Mouse (Mus musculus) liver, postnatal 0 days (tissue): ENCODE measurements around the gene Rps6kb1. TPM values are rescaled to one million over a fixed set of nuclear protein-coding genes. Genes with fewer than 3 reads are reported as not detected.
"Not testable (repeated sequence)": the region's sequence is repeated elsewhere in the genome, so short reads cannot be mapped to it uniquely, and the experiment has no call there.

Source experiments
- ATAC-seq: fragments of 200-750 bp; cut with Nextera tagmentation; 2 replicates; pipeline ENCODE4 v1.8.0; 2017; ENCODE audit warnings: mild to moderate bottlenecking, moderate library complexity
- DNase-seq: peaks from one replicate; pipeline ENCODE4 v3.0.0-alpha.2; 2016
- H3K27ac ChIP-seq: fragments of 300-500 bp; sonication (generic); 2 replicates; pipeline ENCODE4 v1.5.1; 2014; ENCODE audit warnings: antibody characterized with exemption, moderate library complexity, mild to moderate bottlenecking, low read depth
- H3K27me3 ChIP-seq: fragments of 300-500 bp; sonication (generic); 2 replicates; pipeline ENCODE4 v1.6.1; 2014; ENCODE audit warnings: low read length, control low read depth, mixed read lengths; ENCODE audit not compliant: insufficient read depth
- H3K36me3 ChIP-seq: fragments of 300-500 bp; sonication (generic); replicated peaks from 2 replicates; pipeline ENCODE4 v1.6.1; 2014; ENCODE audit warnings: mild to moderate bottlenecking, control low read depth, low read length, moderate library complexity, mixed read lengths; ENCODE audit not compliant: insufficient read depth
- H3K4me1 ChIP-seq: fragments of 300-500 bp; sonication (generic); 2 replicates; pipeline ENCODE4 v1.6.1; 2014; ENCODE audit warnings: antibody characterized with exemption, mild to moderate bottlenecking, control low read depth; ENCODE audit not compliant: insufficient read depth
- H3K4me2 ChIP-seq: fragments of 300-500 bp; sonication (generic); 2 replicates; pipeline ENCODE4 v1.6.1; 2014; ENCODE audit warnings: low read depth, mild to moderate bottlenecking, low read length, moderate library complexity, mixed read lengths
- H3K4me3 ChIP-seq: fragments of 300-500 bp; sonication (generic); 2 replicates; pipeline ENCODE4 v1.5.1; 2014; ENCODE audit warnings: low read depth, low read length
- H3K9ac ChIP-seq: fragments of 300-500 bp; sonication (generic); replicated peaks from 2 replicates; pipeline ENCODE4 v1.6.1; 2014; ENCODE audit warnings: mild to moderate bottlenecking, moderate library complexity
- H3K9me3 ChIP-seq: fragments of 300-500 bp; sonication (generic); 2 replicates; pipeline ENCODE4 v1.6.1; 2016; ENCODE audit warnings: mild to moderate bottlenecking, control low read depth, low read length, mixed read lengths
- CTCF ChIP-seq: sonication (generic); IDR thresholded peaks from 2 replicates; pipeline ENCODE4 v1.5.1; 2016; ENCODE audit warnings: antibody characterized with exemption, low read depth
- EP300 ChIP-seq: IDR thresholded peaks from 2 replicates; pipeline ENCODE4 v1.6.1; 2016; ENCODE audit warnings: antibody characterized with exemption, low read depth, mild to moderate bottlenecking
- WGBS: fragments of 180-500 bp; shearing (Covaris S2); extraction: QIAGEN DNeasy Blood & Tissue Kit; methylation state at CpG from one replicate; pipeline ENCODE4 v1.1.7; 2014; ENCODE audit not compliant: insufficient replicate concordance; 5-methylcytosine and 5-hydroxymethylcytosine counted together
- polyA plus RNA-seq: library from polyadenylated mRNA; unstranded; fragments of >200 nt; fragmentation: Nextera tagmentation; extraction: Ambion mirVana; gene quantifications from 2 replicates; pipeline ENCODE4 v1.2.1, GENCODE M21; 2015

The Rps6kb1 gene
- polyA plus RNA-seq, 1 experiment from 2014 or later, result 23.6 TPM

- WGBS, result 73% methylated on average over 6 of the region's 6 CpGs
- ATAC-seq (no peak), DNase-seq (no peak)
- H3K27me3 ChIP-seq, result no peaks in the 10 kb centered on the region
- H3K4me2 ChIP-seq, result no peak overlapping the region
- no peaks in the 10 kb centered on the region for H3K9me3 ChIP-seq
- H3K9ac ChIP-seq, result no peak overlapping the region
- no peak overlapping the region for H3K27ac ChIP-seq
- TF ChIP-seq EP300, result no peak
- no peak for TF ChIP-seq CTCF
- no peaks in the 10 kb centered on the region for H3K36me3 ChIP-seq
- peaks cover 3% of the 10 kb centered on the region; the same call in 1 of the 2 replicates for H3K4me1 ChIP-seq
- H3K4me3 ChIP-seq, result no peak overlapping the region
Measured at GRCm38 (mm10) chr11:86471785-86472184, 72.8 kb downstream of the Rps6kb1 start.

GRCm38 (mm10) chr11:86468971-86469370 lies 75.6 kb downstream of the Rps6kb1 start:
- WGBS, result 58% methylated on average over 4 of the region's 4 CpGs
- TF ChIP-seq CTCF (no peak), EP300 (no peak)
- no peak for DNase-seq
- Histone ChIP-seq H3K4me3 (no peak overlapping the region), H3K4me1 (peaks cover 3% of the 10 kb centered on the region; the same call in 1 of the 2 replicates), H3K27me3 (no peaks in the 10 kb centered on the region), H3K36me3 (no peaks in the 10 kb centered on the region), H3K27ac (no peak overlapping the region), H3K9me3 (no peaks in the 10 kb centered on the region), H3K9ac (no peak overlapping the region), H3K4me2 (no peak overlapping the region)
- ATAC-seq, result no peak

GRCm38 (mm10) chr11:86468345-86468744 lies 76.3 kb downstream of the Rps6kb1 start:
- no peak overlapping the region for H3K4me3 ChIP-seq
- ATAC-seq, result no peak

GRCm38 (mm10) chr11:86464275-86464674 lies 80.3 kb downstream of the Rps6kb1 start:
- H3K36me3 ChIP-seq, ATAC-seq, H3K4me2 ChIP-seq, H3K4me1 ChIP-seq, H3K27ac ChIP-seq, H3K4me3 ChIP-seq, H3K27me3 ChIP-seq, H3K9ac ChIP-seq, H3K9me3 ChIP-seq: not testable (repeated sequence)
- 16% methylated on average over 8 of the region's 8 CpGs for WGBS
- peak; percentile 81 for TF ChIP-seq CTCF
- peak; percentile 82 for DNase-seq

More at GRCm38 (mm10) chr11:86468345-86468744, 76.3 kb downstream of the Rps6kb1 start:
- Histone ChIP-seq H3K9me3 (no peaks in the 10 kb centered on the region), H3K36me3 (no peaks in the 10 kb centered on the region), H3K27me3 (no peaks in the 10 kb centered on the region), H3K4me1 (peaks cover 3% of the 10 kb centered on the region; the same call in 1 of the 2 replicates), H3K27ac (no peak overlapping the region), H3K4me2 (no peak overlapping the region), H3K9ac (no peak overlapping the region)
- no peak for DNase-seq
- 73% methylated on average over 8 of the region's 8 CpGs for WGBS
- TF ChIP-seq EP300 (no peak), CTCF (no peak)

GRCm38 (mm10) chr11:86462579-86462978 lies 82.0 kb downstream of the Rps6kb1 start:
- Histone ChIP-seq H3K36me3 (no peaks in the 10 kb centered on the region), H3K27me3 (no peaks in the 10 kb centered on the region)

GRCm38 (mm10) chr11:86458866-86459265 lies 85.7 kb downstream of the Rps6kb1 start:
- no peak overlapping the region for H3K9ac ChIP-seq
- no peaks in the 10 kb centered on the region for H3K4me1 ChIP-seq
- H3K4me2 ChIP-seq, result no peak overlapping the region
- 73% methylated on average over 6 of the region's 6 CpGs for WGBS
- H3K27me3 ChIP-seq, result no peaks in the 10 kb centered on the region
- H3K27ac ChIP-seq, result no peak overlapping the region
- no peaks in the 10 kb centered on the region for H3K9me3 ChIP-seq
- no peak overlapping the region for H3K4me3 ChIP-seq
- H3K36me3 ChIP-seq, result no peaks in the 10 kb centered on the region
- ATAC-seq (no peak), DNase-seq (no peak)
- TF ChIP-seq CTCF (no peak), EP300 (no peak)

More at GRCm38 (mm10) chr11:86462579-86462978, 82.0 kb downstream of the Rps6kb1 start:
- Histone ChIP-seq H3K4me2 (no peak overlapping the region), H3K27ac (no peak overlapping the region), H3K9ac (no peak overlapping the region), H3K4me1 (no peaks in the 10 kb centered on the region), H3K4me3 (no peak overlapping the region), H3K9me3 (no peaks in the 10 kb centered on the region)
- DNase-seq (no peak), ATAC-seq (no peak)
- TF ChIP-seq CTCF (no peak), EP300 (no peak)

GRCm38 (mm10) chr11:86457545-86457944 lies 87.1 kb downstream of the Rps6kb1 start:
- no peaks in the 10 kb centered on the region for H3K36me3 ChIP-seq
- no peak overlapping the region for H3K27ac ChIP-seq
- no peaks in the 10 kb centered on the region for H3K9me3 ChIP-seq
- no peaks in the 10 kb centered on the region for H3K27me3 ChIP-seq
- H3K9ac ChIP-seq, result no peak overlapping the region
- TF ChIP-seq EP300, result no peak
- no peak for TF ChIP-seq CTCF
- H3K4me2 ChIP-seq, result no peak overlapping the region
- ATAC-seq, result no peak
- H3K4me1 ChIP-seq, result no peaks in the 10 kb centered on the region
- H3K4me3 ChIP-seq, result no peak overlapping the region
- DNase-seq, result no peak
- 86% methylated on average over 6 of the region's 6 CpGs for WGBS
